Mouse (Mus musculus) adrenal gland, postnatal 4 days (tissue): ENCODE measurements around the gene Capn5. TPM values are rescaled to one million over a fixed set of nuclear protein-coding genes. Genes with fewer than 3 reads are reported as not detected.

Experiments
- DNase-seq, 2 experiments: peaks; one replicate each; pipeline ENCODE4 v3.0.0; 2021 to 2022; ENCODE audit warnings: low spot score in 2 of 2, mixed read lengths in 2 of 2
- total RNA-seq, 2 experiments: library from RNA; stranded (reverse); gene quantifications; 2 replicates each; pipeline ENCODE4 v1.2.3; 2021

The Capn5 gene
- total RNA-seq, 2 experiments from 2014 or later: 15.6 to 18.7 TPM

GRCm38 (mm10) chr7:98177071-98177485 is 996 bp downstream of the Capn5 start:
- DNase-seq: no peak

- no peak for DNase-seq
Measured at GRCm38 (mm10) chr7:98176322-98177070, 1.6 kb downstream of the Capn5 start.

GRCm38 (mm10) chr7:98174883-98175755 is 3.0 kb downstream of the Capn5 start:
- DNase-seq: no peak

DNA sequence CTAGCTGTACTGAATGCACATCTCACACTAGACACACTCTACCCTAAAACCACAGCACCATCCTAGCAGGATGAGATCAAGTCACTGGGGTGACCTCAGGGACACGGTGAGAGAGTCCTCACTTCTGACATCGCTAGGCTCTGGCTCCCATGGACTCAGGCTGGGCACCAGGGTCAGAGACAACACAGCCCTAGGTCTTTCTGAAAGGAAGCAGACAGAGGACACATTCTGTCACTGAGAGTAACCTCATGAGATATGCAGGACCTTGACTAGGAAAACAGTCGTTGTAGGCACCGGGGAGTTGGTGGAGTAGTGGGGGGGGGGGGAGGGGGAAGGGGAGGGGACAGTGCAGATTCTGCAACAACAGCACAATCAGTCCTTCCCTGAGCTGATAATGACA is 4.7 kb downstream of the Capn5 start:
- DNase-seq: no peak

GRCm38 (mm10) chr7:98172661-98173060 is 5.4 kb downstream of the Capn5 start:
- no peak for DNase-seq

GRCm38 (mm10) chr7:98171141-98172073 is 6.7 kb downstream of the Capn5 start:
- no peak for DNase-seq

- no peak for DNase-seq
Measured at GRCm38 (mm10) chr7:98164999-98165528, 13.0 kb downstream of the Capn5 start.

DNA sequence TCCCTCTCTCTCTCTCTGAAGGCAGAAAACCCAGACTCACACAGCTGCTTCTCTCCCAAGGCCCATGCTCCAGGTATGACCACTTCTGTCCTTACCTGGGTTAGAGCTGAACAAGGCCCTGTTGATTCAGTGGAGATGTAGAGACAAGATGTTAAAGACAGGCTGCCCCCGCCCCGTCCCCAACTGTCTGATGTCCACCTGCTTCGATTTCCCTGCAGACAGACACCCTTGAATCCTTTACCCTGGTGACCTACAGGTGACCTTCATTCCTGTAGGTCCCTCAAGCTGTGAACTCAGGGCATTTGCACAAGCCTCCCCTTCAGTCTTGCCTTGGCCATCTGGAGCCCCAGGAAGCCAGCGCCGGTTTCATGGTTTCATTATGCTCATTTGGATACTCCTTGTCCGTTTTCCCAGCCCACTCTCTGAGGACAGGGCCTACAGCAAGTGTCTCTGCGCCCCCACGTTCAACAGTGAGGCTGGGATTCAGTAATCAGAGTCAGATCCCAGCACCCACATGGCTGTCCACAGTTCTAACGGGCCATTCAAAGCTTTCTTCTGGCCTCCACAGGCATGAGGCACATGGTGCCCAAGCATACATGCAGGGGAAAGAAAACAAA is 13.6 kb downstream of the Capn5 start:
- DNase-seq: no peak

DNA sequence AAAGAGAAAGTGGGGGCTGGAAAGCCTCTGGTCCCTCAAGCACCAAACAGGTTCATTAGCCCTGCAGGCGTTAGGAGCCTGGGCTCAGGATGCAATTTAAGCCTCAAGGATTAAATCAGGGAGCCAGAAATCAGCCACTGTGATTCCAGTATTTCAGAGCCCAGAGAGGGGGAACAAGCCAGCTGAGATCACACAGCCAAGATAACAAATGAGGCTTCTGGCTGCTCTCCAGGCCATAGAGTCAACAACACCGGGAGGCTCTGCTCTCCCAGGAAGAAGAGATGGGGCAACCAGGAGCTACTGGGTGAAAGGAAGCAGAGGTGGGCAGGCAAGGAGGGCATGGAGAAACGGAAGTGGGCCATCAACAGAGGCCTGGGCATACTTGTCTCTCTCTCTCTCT is 14.4 kb downstream of the Capn5 start:
- DNase-seq: no peak

DNA sequence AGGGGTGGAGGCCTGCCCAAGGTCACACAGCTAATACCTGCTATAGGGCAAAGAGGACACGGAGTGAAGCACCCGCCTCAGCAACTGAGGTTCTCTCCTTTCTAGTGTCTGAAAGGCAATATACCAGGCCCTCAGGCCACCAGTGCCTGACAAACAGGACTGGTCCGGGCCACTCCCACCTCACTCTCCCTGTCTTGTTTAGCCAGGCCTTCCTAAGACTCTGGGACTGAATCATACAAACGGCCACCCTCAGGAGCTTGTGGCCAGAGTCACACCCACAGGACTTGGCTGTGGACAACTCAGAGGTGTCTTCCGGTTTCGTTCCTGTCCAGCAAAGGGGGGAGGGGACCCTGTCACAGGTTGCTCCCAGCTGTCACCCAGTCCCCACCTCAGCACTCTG is 15.8 kb downstream of the Capn5 start:
- DNase-seq: no peak

GRCm38 (mm10) chr7:98160041-98160740 is 17.9 kb downstream of the Capn5 start:
- DNase-seq: no peak

DNA sequence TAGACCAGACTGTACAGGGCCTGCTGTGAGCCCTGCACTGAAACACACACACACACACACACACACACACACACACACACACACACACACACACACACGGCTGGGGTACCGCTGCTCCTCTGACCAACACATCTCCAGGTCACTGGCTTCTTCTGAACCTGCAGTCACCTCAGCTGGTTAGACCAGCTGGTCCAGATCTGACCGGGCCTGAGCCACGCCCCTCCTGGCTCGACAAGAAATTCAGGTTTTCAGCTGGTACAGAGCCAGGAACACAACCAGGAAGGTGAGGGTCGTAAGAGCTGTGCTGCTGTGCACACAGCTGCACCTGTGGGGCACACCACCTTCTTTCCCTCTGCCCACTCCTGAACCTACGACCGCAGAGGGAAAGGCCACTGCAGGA is 19.6 kb downstream of the Capn5 start:
- DNase-seq: no peak

DNA sequence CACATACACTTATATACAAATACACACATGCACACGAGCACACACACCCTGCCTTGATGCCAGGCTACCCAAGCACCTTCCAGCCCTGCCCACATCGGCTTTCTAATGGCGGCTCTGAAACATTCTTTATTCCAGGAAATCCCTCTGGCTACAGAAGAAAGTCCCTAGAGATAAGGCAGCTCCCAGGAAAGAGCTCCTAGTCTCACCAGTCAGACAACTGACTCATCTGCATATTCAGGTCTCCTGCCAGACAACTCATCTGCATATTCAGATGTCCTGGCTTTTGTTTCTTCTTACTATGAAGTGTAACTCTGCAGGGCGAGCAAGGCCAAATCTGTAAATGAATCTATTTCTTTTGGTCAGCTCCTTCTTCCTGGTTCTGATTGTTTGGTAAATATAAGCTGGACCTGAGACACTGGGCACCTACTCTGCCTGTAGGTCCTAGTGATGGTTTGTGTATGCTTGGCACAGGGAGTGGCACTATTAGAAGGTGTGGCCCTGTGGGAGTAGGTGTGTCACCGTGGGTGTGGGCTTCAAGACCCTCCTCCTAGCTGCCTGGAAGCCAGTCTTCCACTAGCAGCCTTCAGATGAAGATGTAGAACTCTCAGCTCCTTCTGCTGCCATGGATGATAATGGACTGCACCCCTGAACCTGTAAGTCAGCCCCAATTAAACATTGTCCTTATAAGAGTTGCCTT is 20.3 kb downstream of the Capn5 start:
- DNase-seq: no peak

DNA sequence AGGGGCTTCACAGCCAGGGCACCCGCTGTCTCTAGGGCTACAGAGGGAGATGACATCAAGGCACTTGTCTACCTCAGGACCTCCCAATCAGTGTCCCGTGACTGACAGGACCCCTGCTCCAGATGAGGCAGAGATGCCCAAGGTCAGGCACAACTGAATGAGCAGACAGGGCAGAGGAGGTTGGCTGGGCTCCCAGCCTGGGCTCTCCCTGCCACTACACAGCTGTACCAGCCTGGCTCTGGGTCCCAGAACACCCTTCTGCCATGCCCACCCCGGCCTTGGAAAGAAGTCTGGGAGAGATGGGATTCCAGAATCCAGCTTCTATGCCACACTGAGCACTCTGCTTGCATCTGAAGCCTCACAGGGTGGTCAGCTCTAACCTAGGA is 21.8 kb downstream of the Capn5 start:
- no peak for DNase-seq

DNA sequence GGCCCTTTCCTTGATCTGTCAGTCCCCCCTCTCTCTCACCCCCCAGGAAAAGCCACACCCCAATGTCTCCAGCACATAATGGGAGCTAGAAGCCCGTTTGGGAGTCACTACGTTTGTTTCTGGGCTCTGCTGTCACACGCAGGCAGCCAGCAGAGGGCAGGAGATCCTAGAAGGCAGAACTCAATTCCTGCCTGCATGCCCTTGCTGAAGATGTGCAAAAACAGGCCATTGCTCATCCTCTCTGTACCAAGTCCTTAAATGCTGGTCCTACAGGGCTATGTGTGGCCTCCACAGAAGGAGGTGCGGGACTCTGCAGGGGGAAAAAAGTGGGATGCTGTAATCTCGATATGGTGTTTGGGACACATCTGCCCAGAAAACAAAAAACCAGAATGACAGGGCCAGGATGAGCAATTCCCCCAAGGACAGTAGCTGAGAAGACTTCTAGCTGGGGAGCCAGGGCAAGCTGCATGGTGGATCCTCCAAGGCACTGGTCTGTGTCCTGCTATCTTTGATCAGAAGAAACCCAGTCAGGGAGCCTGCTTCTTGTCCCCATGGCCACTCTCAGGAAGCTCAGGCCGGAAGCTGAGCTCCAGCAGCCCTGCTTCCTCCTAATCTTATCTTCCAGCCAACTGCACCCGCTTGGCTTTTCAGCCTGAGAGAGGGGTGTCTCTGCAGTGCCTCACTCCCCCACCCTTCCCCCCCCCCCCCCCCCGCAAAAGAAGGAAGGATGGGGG is 22.4 kb downstream of the Capn5 start:
- peak in 1 of 2 experiments; percentile 49 for DNase-seq

DNA sequence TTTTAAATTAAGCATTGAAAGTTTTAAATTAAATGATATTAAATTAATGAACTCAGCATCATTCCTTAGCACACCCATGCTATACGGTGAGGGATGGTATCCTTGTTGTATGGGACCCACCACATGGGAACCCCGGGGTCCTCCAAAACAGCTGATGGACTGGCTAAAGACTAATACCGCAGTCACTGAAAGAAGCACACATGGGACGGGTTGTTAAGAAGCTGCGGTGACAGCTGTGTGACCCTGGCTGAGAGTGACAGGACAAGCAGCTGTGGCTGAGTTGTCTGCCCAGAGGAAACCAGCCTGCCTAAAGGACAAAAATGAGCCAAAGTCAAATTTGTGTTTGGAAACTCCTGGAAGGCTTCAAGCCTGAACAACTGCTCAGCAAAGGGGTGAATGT is 24.2 kb downstream of the Capn5 start:
- no peak for DNase-seq

- no peak for DNase-seq
Measured at GRCm38 (mm10) chr7:98153345-98153744, 24.7 kb downstream of the Capn5 start.

GRCm38 (mm10) chr7:98152400-98152799 is 25.7 kb downstream of the Capn5 start:
- no peak for DNase-seq

DNA sequence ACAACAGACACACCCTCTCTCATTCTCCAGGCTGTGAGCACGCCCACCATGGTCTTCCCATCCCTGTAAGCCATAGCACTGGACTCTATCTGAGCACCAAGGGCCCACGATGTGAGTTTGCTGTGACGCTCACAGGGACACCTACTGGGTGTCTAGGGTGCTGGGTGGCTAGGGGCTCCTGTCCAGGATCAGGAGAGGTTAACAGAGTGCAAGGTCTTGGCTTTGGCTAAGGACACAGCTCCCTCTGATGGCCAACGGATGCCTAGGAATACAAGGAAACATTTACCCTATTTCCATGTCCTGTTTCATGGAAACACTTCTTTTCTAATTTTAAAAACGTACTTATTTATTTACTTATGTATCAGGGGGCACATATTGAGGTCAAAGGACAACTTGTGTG is 27.5 kb downstream of the Capn5 start:
- DNase-seq: no peak
